Comparison of ENCODE assay signal across 8 mouse cellular contexts in genomic region chr6:72096669-72097068, GRCm38 (mm10). TPM values are rescaled to one million over a fixed set of nuclear protein-coding genes. Genes with fewer than 3 reads are reported as not detected.
A peak's percentile ranks its signal among the peaks of the same experiment; 100 is the strongest.
DNase-seq lines count a peak whose midpoint lies in the region; ATAC-seq and TF ChIP-seq lines count a peak whose summit lies in the region.

No protein-coding gene starts in this region.

- no peak for DNase-seq in cerebellum, adult 2 months
- DNase-seq in cerebellum, adult 9-11 months = no peak
- DNase-seq in neural tube, embryonic 11.5 days (ENCODE audit: low spot score) = no peak
- DNase-seq in neural tube, embryonic 10.5 days (ENCODE audit: extremely low spot score, low spot score) = no peak
- no peak for DNase-seq in limb, embryonic 14.5 days (ENCODE audit: low spot score)
- no peak for DNase-seq in stomach, postnatal 0 days (ENCODE audit: low spot score)
- no peak for DNase-seq in ovary, adult 18-20 months (ENCODE audit: low spot score)
- DNase-seq in layer of hippocampus, postnatal 25 days (ENCODE audit: extremely low spot score in 1 of 2, low spot score in 1 of 2) = no peak

- peak overlapping the region; percentile 82 for H3K27ac ChIP-seq in cerebellum, adult 2 months (ENCODE audit: insufficient read depth, low read length)
- H3K27ac ChIP-seq in neural tube, embryonic 11.5 days (ENCODE audit: low read depth, low read length) = no peak overlapping the region
- no peak overlapping the region for H3K27ac ChIP-seq in limb, embryonic 14.5 days (replicated peaks; ENCODE audit: low read depth, low read length)
- no peak overlapping the region for H3K27ac ChIP-seq in stomach, postnatal 0 days (replicated peaks)

- TF ChIP-seq POLR2A in cerebellum, adult 2 months (IDR thresholded peaks at IDR 0.05; ENCODE audit: borderline replicate concordance, insufficient read depth, low read length) = no peak
- TF ChIP-seq POLR2A in limb, embryonic 14.5 days (IDR thresholded peaks at IDR 0.05; ENCODE audit: borderline replicate concordance, extremely low read depth, insufficient read depth, insufficient read length) = no peak

- WGBS in cerebellum, adult 2 months = 53% methylated on average over 8 of the region's 8 CpGs
- 60% methylated on average over 8 of the region's 8 CpGs for WGBS in neural tube, embryonic 11.5 days
- WGBS in limb, embryonic 14.5 days = 45% methylated on average over 8 of the region's 8 CpGs
- 40% methylated on average over 8 of the region's 8 CpGs for WGBS in stomach, postnatal 0 days

- no peaks in the 10 kb centered on the region for H3K9me3 ChIP-seq in neural tube, embryonic 11.5 days (ENCODE audit: control insufficient read depth, low read length)
- H3K9me3 ChIP-seq in limb, embryonic 14.5 days (ENCODE audit: control insufficient read depth, low read length) = no peaks in the 10 kb centered on the region
- no peaks in the 10 kb centered on the region for H3K9me3 ChIP-seq in stomach, postnatal 0 days (ENCODE audit: control insufficient read depth, low read length)

- ATAC-seq in neural tube, embryonic 11.5 days (ENCODE audit: insufficient read depth, low FRiP score, low TSS enrichment) = no peak
- no peak for ATAC-seq in limb, embryonic 14.5 days (ENCODE audit: low FRiP score, low read depth)
- ATAC-seq in stomach, postnatal 0 days (ENCODE audit: low FRiP score, low TSS enrichment) = no peak

- TF ChIP-seq CTCF in cerebellum, adult 2 months (IDR thresholded peaks at IDR 0.05; ENCODE audit: borderline replicate concordance, insufficient read depth, low read depth, low read length) = no peak
- no peak for TF ChIP-seq CTCF in stomach, postnatal 0 days (IDR thresholded peaks at IDR 0.05; ENCODE audit: low read depth)

- peak overlapping the region; percentile 94 for H3K4me2 ChIP-seq in neural tube, embryonic 11.5 days (ENCODE audit: low read depth)
- H3K4me2 ChIP-seq in limb, embryonic 14.5 days (replicated peaks; ENCODE audit: low read depth, low read length, severe bottlenecking) = peak overlapping the region; percentile 99
- peak overlapping the region; percentile 98 for H3K4me2 ChIP-seq in stomach, postnatal 0 days (replicated peaks; ENCODE audit: low read depth)

- no peaks in the 10 kb centered on the region for H3K27me3 ChIP-seq in cerebellum, adult 2 months (ENCODE audit: control insufficient read depth, insufficient read depth, low read length)
- no peaks in the 10 kb centered on the region for H3K27me3 ChIP-seq in neural tube, embryonic 11.5 days (ENCODE audit: control insufficient read depth, insufficient read depth, low read length)
- no peaks in the 10 kb centered on the region for H3K27me3 ChIP-seq in limb, embryonic 14.5 days (ENCODE audit: control insufficient read depth, insufficient read depth, low read length)
- no peaks in the 10 kb centered on the region for H3K27me3 ChIP-seq in stomach, postnatal 0 days (ENCODE audit: control insufficient read depth, insufficient read depth, low read length)

- H3K36me3 ChIP-seq in neural tube, embryonic 11.5 days (ENCODE audit: control insufficient read depth, insufficient read depth, low read length) = no peaks in the 10 kb centered on the region
- H3K36me3 ChIP-seq in limb, embryonic 14.5 days (ENCODE audit: control insufficient read depth, insufficient read depth, low read length) = no peaks in the 10 kb centered on the region
- H3K36me3 ChIP-seq in stomach, postnatal 0 days (ENCODE audit: control insufficient read depth, insufficient read depth, low read length) = no peaks in the 10 kb centered on the region

- H3K4me3 ChIP-seq in cerebellum, adult 2 months (replicated peaks; ENCODE audit: insufficient read depth, low read depth, low read length) = peak overlapping the region; percentile 99
- H3K4me3 ChIP-seq in neural tube, embryonic 11.5 days (ENCODE audit: low read depth, low read length) = peak overlapping the region; percentile 76
- H3K4me3 ChIP-seq in limb, embryonic 14.5 days (replicated peaks; ENCODE audit: low read length) = peak overlapping the region; percentile 74
- peak overlapping the region; percentile 68 for H3K4me3 ChIP-seq in stomach, postnatal 0 days (ENCODE audit: low read depth, low read length)

- no peak for TF ChIP-seq EP300 in stomach, postnatal 0 days (optimal IDR thresholded peaks at IDR 0.05)

- no peak overlapping the region for H3K9ac ChIP-seq in neural tube, embryonic 11.5 days (ENCODE audit: low read length)
- H3K9ac ChIP-seq in limb, embryonic 14.5 days (ENCODE audit: low read depth, low read length, severe bottlenecking) = peak overlapping the region; percentile 70
- H3K9ac ChIP-seq in stomach, postnatal 0 days (ENCODE audit: low read length) = no peak overlapping the region

- H3K4me1 ChIP-seq in cerebellum, adult 2 months (ENCODE audit: control insufficient read depth, insufficient read depth, low read length) = peaks cover 8% of the 10 kb centered on the region
- 0 out of 2 replicates have a peak, but pooled peaks cover 4% of the 10 kb centered on the region for H3K4me1 ChIP-seq in neural tube, embryonic 11.5 days (ENCODE audit: control insufficient read depth, insufficient read depth, low read length)
- peaks cover 23% of the 10 kb centered on the region for H3K4me1 ChIP-seq in limb, embryonic 14.5 days (ENCODE audit: control insufficient read depth, insufficient read depth, low read length)
- 0 out of 2 replicates have a peak, but pooled peaks cover 2% of the 10 kb centered on the region for H3K4me1 ChIP-seq in stomach, postnatal 0 days (replicated peaks; ENCODE audit: control insufficient read depth, insufficient read depth)

RNA-seq across cellular contexts. Expression of gene St3gal5, which starts 0.7 kb away (rescaled TPM):
- 129 TPM in 2 replicates for polyA plus RNA-seq in cerebellum, adult 2 months (2012; rRNA removed)
- 44.6 TPM in 2 replicates for polyA plus RNA-seq in neural tube, embryonic 11.5 days (2014; fragmentation: Nextera tagmentation; extraction: Ambion mirVana)
- 26.1 and 26.3 TPM in 2 replicates for polyA plus RNA-seq in limb, embryonic 14.5 days (2012; rRNA removed)
- polyA plus RNA-seq in limb, embryonic 14.5 days (2014; fragmentation: Nextera tagmentation; extraction: Ambion mirVana) = 25.5 and 30.3 TPM in 2 replicates
- polyA plus RNA-seq in stomach, postnatal 0 days (2015; fragmentation: Nextera tagmentation; extraction: Ambion mirVana) = 13.4 and 14.2 TPM in 2 replicates
- 10 to 100 TPM; 92.1 to 96.4 TPM for total RNA-seq in layer of hippocampus, postnatal 25 days (2021)
